Mouse (Mus musculus) G1E-ER4 (cell line): Measurements from ENCODE around the gene Oxsr1. TPM values are rescaled to one million over a fixed set of nuclear protein-coding genes. Genes with fewer than 3 reads are reported as not detected.

Experiments
- GATA1 ChIP-seq: IDR thresholded peaks from one replicate; pipeline ENCODE4 v1.8.0; 2012; ENCODE audit warnings: low read length, inconsistent platforms
- polyA plus RNA-seq: library from polyadenylated mRNA; stranded (reverse); fragments of >175 nt; gene quantifications from 2 replicates; pipeline ENCODE4 v1.2.3, GENCODE M21; 2012

The Oxsr1 gene
- polyA plus RNA-seq, 1 experiment, result 32.4 TPM

DNA sequence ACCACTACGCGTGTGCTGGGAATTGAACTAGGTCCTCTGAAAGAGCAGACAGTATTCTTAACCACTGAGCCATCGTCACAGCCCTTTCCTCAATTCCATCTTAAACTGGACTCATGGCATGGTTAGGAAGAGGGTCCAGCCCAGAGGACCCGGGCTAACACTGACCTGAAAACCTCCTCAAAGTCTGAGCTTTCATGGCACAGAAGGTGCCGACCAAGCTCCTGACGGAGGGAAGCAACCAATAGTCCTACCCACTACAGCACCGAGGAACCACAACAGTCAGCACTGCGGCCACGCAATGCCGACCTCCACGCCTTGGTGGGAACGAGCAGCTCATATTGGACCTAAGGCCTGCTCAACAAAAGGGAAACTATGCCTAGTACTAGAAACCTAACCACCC, 66.1 kb downstream of the Oxsr1 start:
- no peak for TF ChIP-seq GATA1

DNA sequence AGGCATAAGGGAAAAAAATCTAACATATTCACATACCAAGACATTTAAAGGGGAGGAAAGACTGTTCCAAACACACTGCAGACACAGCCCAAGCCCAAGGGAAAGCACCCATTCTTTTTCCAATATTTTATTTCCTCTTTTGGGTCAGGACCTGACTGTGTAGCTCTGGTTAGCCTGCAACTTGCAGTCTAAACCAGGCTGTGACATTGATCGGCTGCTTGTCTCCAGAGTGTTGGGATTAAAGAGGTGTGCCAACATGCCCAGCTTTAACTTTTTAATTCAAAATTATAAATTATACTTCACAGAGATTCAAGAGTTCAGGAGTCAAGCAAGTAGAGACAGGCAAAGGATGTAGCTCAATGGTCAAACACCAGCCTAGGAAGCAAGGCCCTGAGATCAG, 67.1 kb downstream of the Oxsr1 start:
- no peak for TF ChIP-seq GATA1

DNA sequence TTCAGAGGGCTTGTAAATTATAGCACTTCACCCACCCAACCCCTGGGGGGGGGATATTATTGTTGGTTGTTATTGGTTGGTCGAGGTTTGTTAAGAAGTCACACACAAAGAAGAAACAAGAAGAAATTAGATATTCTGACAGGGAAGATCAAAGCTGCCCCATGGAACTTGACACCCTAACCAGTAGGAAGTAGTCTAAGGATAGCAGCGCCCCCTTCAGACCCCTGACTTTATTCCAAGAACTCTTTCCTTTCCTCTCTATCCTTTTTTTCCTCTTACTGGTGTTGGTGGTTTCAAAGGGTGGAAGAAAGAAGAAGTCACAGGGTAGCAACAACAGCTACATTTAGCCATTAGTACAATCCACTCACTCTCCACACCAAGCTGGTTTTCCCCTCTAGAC, 68.0 kb downstream of the Oxsr1 start:
- TF ChIP-seq GATA1, result no peak

DNA sequence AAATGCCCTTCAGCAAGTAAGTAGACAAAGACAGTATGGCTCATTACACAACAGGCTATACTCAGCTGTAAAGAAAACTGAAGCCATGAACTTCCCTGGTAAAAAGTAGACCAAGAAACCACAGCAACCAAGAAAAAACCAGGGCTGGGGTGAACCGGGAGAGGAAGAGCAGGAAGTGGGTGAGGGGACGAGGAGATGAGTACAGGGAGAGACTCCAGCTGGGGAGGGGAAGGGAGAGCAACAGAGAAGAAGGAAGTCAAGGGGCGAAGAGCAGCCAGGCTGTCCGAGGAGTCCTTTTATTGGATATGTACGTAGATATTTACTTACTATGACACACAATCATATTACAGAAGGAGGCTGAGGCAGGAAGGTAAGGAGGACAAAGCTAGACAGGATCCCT, 74.2 kb downstream of the Oxsr1 start:
- TF ChIP-seq GATA1, result no peak

DNA sequence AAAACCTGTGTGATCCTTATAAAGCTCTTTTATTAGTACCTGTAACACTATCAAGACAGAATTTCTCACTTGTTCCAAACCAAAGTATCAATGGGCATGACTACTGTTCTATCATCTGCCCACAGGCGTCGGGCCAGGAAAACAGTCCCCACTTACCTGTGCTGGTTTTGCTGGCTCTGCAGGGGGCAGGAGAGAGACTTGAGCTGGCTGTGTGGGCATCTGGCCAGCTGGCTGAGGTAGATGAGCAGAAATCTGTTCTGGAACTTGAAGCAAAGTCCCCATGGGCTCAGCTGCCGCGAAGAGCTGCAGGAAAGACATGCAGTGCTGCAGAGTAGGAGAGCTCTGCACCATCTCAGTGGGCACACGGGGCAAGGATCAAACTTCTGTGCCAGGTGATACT, 75.4 kb downstream of the Oxsr1 start:
- no peak for TF ChIP-seq GATA1

DNA sequence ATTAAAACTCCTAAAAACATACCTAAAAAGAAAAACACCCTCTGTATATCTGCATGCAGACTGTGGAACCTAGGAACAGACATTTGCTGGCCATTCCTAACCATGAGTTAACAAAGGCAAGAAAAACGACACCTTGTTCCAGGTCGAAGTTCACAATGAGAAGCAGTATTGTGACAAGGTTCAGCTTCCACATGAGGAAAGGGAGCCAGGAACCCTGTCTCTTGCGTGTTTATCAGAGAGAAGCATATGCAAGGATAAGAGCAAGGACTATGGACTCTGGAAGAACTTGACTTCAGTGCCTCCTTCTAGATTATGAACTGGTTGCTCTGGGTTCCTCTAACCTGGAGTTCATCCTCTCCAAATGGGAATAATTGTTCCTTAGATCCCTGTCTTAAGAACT, 78.2 kb downstream of the Oxsr1 start:
- TF ChIP-seq GATA1, result no peak

DNA sequence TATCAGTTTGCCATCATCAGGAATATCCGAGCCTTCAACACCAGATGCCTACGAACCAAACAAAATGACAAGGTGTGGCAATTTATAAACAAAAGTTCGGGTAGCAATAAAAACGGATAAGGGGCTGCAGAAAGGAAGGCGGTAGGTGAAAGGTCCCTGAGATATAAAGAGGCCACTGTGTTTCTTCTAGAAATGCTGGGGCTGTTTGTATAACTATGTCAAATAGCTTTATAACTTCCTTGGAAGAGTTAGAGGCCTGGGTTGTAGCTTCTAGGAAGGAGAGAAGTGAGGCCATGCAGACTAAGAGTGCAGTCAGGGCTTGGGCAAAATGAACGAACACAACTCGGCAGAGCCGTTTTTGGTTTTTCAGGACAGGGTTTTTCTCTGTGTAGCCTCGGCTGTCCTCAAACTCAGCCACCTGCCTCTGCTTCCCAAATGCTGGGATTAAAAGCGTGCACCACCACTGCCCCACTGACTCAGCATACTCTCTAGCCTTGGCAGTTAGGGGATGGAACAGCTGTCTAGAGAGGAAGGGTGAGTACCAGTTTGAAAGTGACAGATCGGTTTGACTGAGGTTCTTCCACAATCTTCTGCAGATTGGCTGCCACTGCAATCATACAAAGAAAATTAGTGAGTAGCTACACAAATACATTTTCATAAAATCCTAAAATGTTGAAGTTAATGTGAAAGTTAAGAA, 80.9 kb downstream of the Oxsr1 start:
- TF ChIP-seq GATA1, result no peak

DNA sequence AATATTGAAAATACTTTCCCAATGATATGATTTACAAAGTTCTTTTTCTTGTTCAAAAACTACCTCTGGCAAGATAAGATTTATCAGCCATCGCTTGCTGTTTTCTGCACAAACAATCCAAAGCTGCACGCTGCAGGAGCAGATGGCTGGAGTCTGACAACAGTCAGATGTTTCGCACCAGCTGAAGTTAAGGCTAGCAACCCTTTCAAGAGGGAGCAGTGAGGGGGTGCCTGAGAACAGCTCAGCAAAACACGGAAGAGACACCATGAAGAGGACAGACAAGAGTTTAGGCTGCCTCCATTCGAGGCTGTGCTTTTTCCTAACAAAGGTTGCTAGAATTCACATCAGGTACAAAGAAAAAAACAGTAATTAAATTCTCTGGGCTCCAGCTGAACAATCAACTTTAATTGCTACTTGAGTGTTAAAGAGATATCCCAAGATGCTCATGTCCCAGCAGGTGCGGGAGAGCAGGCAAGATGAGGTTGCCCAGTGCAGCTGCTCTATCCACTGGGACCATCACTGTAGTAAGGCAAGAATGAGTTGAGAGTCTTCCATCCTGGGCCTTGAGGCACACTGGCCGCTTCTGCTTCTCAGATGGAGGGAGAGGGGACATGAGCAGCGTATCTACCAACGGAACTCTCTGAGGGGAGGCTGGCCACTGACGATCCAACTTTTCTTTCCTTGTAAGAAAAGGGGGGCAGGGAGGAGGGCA, 81.8 kb downstream of the Oxsr1 start:
- TF ChIP-seq GATA1, result no peak

DNA sequence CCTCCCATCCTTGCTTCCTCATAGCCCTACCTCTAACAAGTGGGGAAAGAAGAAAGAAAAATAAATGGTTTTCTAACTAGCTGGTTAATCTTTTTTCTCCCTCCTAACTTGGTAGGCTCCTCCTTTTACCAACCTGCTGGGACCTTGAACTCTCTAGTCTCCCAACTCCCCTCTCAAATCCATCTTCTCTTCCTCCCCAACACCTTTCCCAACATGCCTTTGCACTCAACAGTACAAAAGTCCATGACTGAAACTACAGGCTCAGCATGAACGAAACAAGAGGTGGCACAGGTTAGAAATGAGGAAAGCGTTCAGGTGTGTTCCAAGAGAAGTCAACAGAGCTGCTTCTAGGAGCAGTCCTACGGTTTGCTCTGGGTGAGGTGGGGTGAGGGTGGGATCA, 83.0 kb downstream of the Oxsr1 start:
- no peak for TF ChIP-seq GATA1

DNA sequence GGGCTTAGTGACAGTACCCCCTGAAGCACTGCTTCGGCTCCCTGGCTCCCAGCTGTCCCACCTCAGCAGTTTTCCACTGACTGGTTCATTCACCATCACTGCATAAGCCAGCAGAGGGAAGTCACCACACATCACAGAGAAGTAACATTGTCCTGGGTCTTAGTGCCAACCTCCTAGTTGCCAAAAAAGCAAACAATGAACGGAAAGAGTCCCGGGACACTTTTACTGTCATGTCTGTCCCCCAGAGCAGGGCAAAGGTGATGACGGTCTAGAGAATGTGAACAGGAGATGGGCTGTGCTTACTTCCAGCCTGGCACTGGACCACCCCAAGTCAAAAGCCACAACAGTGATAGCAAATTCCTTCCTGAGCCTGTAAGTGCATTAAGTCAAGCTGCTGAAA, 83.4 kb downstream of the Oxsr1 start:
- TF ChIP-seq GATA1, result no peak

DNA sequence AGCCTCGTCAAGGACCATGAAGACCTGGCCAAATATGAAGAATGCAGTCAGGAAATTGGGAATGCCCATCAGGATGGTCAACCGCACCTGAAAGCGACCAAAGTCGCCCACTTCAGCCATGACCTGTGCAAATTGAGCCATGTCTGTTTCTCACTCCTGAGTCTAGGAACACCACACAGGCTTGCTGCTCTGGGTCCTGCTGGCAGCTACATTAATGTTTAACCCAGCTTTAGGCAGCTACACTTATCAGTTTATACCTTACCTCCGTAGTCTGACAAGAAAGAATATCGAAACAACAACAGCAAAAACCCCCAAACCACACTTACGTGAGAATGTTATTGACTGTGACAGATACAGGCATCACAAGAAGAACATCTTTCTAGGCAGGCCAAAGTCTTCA, 90.7 kb downstream of the Oxsr1 start:
- no peak for TF ChIP-seq GATA1

DNA sequence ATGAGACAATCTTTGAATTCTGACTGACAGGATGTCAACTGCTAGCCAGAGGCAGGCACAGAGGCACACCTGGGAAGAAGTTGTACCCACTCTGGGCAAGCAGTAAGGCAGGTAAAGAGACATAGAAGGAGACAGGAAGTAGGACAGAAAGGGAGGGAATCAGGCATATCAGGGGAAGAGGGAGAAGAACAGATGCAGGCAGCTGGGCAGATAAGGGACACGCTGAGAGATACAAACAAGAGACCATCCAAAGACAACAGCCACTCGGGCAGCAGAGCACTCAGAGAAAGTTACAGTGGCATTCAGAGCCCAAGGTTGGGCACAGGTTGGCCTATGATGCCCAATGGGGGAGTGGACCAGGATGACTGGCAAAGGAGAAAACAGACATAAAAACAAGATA, 91.4 kb downstream of the Oxsr1 start:
- TF ChIP-seq GATA1, result no peak

DNA sequence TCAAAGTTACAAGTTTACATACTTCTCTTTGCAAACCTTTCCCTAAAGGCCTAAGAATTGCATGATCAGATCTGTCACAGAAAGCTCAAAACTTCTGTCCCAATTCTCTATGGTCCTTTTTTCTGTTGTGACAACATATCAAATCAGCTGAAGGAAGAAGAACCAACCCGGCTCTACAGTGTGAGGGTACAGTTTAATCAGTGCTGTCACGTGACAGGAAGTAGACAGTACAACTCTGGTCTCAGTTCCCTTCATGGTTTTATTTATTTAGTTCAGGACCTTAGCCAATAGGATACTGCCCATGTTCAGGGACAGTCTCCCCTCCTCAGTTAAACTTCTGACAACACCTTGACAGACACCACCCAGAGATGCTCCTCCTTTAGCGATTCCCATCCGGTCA, 102.0 kb downstream of the Oxsr1 start:
- no peak for TF ChIP-seq GATA1

DNA sequence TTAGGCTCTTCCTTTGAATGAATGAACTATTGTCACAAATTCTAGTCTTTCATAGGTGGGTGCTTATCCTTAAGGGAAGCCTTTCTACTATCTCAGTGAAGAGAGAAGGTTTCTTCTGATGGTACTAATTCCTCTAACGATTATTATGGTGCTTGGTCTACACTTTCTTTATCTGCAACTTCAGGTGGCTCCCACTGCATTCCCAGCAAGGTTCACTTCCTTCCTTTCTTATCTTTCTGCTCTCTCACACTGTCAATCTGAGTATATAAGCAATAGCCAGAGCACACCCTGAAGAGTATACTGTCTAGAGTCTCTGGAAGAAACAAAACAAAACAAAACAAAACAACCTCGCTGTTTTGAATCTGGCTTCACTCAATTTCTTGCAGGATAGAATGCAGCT, 102.6 kb downstream of the Oxsr1 start:
- no peak for TF ChIP-seq GATA1

DNA sequence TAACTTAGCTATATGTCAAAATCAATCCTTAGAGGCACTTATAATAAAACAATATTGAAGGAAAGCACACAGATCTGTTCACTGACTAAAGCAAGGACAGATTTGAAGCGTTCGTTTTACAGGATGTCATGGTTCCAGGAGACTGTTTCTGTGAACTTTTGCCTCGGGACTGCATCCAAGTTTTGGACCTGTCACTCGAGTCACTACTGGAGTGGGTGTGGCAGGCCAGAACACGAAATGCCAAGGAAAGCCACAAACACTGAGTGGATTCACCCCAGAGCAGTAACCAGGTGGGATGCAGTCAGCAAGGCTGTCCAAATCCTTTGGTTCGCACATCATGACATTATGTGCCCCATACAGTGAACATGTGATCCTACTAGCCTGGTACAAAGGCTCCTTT, 107.6 kb downstream of the Oxsr1 start:
- TF ChIP-seq GATA1, result no peak

DNA sequence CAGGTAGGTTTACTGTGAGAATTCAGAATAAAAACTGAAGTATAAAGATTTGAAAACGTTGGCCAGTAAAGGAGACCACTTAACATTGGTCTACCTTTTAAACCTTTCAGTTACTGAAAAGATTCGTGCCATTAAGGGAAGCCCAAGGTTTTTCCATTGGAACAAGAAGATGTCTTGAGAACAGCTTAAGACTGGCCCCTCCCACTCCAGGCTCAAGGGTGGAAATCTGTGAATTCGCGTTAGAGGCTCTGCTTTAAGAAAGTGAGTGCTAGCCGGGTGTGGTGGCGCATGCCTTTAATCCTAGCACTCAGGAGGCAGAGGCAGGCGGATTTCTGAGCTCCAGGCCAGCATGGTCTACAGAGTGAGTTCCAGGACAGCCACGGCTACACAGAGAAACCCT, 109.2 kb downstream of the Oxsr1 start:
- no peak for TF ChIP-seq GATA1

DNA sequence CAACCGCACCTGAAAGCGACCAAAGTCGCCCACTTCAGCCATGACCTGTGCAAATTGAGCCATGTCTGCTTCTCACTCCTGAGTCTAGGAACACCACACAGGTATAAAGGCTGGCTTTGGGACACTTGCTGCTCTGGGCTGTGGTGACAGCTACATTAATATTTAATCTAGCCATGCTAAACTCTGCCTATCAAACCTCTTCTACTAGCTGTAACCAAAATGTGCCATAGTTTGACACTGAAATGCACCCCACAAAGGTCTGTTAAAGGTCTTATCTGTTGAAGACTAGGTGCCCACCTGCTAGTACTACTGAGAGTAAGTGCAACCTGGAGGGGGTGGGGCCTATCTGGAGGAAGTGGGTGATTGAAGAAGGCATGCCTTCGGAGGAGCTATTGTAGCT, 113.2 kb downstream of the Oxsr1 start, which contains the start of gene Slc22a13:
Slc22a13 (minus strand) TSS at position 101 of the 400 bp plus-strand sequence.
- no peak for TF ChIP-seq GATA1
